Mouse (Mus musculus): ENCODE measurements around the gene Adgrb2. TPM values are rescaled to one million over a fixed set of nuclear protein-coding genes. Genes with fewer than 3 reads are reported as not detected.

Adgrb2 gene
- total RNA-seq, 2 experiments from 2014 or later = not detected

DNA sequence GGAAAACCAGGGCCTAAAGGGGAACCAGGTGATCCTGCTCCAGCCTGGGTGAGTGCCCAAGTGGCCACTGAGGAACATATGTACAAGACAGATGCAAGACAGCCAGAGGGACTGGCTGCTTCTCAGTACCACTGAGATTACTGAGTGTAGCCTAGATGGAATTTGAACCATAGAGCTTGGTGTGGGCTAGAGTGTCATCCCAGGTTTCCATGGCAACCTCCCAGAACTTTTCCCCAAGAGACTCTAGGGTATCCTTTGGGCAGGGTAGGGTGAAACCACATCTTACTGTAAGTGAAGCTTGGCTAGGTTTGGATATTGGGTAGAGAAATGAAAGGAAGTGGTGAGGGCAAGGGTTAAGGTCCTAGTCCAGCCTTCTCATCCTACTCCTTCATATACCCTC lies 76.3 kb downstream of the Adgrb2 start:
- ATAC-seq (replicated peaks; ENCODE audit: poor library complexity, severe bottlenecking) = no peak

DNA sequence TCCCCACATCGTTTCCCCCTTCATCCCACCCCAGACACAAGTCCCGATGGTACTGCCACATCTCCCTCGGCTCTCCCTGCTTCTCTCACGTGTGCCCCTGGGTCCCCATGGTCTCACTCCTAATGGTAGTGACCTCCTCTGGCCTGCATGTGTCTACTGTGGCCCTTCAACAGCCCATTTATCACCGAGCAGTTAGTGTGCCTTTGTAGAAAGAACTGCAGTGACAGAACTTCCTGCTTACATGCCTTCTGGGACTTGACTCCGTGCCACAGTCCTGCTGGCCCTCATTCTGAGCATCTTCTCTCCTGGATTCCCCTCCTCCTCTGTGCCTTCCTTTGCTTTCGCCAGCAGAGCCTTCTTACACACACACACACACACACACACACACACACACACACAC lies 78.5 kb downstream of the Adgrb2 start:
- no peak for ATAC-seq (replicated peaks; ENCODE audit: poor library complexity, severe bottlenecking)

DNA sequence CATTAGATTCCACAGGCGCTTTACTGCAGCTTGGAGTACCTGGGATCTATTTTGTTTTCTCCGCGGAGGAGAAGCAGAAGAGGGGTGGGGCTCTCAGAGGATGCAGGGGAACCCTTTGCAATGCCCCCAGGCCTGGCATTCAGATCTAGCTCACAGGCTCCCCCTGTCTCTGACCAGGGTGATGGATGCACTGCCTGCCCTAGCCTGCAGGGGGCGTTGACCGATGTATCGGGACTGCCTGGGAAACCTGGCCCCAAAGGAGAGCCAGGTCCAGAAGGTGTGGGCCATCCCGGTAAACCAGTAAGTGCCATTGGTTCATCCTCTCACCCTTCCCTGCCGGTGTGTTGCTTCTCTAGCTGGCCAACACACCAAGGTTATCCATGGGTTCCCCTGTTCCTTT lies 82.1 kb downstream of the Adgrb2 start:
- ATAC-seq (replicated peaks; ENCODE audit: poor library complexity, severe bottlenecking) = peak; percentile 40; the same call in 1 of the 2 replicates

DNA sequence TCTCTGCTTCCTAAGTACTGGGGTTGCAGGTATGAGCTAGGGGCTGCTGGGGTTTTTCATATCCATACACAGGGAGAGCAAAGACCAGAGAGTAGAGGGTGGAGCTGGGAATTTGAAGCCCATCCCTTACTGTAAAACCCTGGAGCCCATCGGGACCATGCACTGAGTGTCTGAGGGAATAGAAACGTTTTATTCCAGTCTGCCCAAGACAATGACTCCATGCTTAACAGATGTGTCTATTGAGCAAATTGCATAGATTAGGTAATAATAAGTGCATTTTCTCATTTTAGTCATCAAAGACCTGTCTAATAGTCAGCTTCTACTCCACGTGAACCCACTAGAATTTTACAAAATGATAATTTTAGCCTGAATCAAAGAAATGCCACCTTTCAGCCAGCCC lies 85.9 kb downstream of the Adgrb2 start:
- ATAC-seq (replicated peaks; ENCODE audit: poor library complexity, severe bottlenecking) = no peak

DNA sequence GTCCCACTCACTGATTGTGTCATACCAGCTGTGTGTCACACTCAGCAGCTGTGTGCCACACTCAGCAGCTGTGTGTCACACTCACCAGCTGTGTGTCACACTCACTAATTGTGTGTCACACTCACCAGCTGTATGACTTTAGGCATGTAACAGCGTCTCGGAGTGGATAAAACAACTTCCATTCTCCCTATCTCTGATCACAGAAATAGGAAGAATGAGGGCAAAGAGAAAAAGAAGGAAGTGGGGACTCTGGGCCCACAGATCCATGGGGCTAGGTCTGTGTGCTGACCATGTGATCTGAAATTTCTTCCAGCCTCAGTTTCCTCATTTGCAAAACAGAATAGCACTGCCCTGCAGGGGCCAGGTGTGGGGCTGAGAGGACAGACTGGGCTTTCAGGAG lies 87.1 kb downstream of the Adgrb2 start:
- peak; percentile 18; the same call in 1 of the 2 replicates for ATAC-seq (replicated peaks; ENCODE audit: poor library complexity, severe bottlenecking)

Other genes starting within 250 kb of the Adgrb2 start
- 98.7 and 104 TPM in 2 replicates for gene Khdrbs1, start 242.6 kb upstream of the Adgrb2 start, total RNA-seq (2014; fragmentation: Nextera tagmentation)
- 82.8 and 84.2 TPM in 2 replicates for gene Khdrbs1, start 242.6 kb upstream of the Adgrb2 start, total RNA-seq (2017)
- 277 and 304 TPM in 2 replicates for gene Ptp4a2, start 173.7 kb upstream of the Adgrb2 start, total RNA-seq (2014; fragmentation: Nextera tagmentation)
- gene Ptp4a2, start 173.7 kb upstream of the Adgrb2 start, total RNA-seq (2017) = 345 and 391 TPM in 2 replicates
- gene Spocd1, start 55.6 kb upstream of the Adgrb2 start, total RNA-seq (2014; fragmentation: Nextera tagmentation) = 1.4 TPM in 1 of 2 replicates, not detected in the other
- gene Spocd1, start 55.6 kb upstream of the Adgrb2 start, total RNA-seq (2017) = not detected in 2 replicates
- gene Col16a1, start 63.0 kb downstream of the Adgrb2 start, total RNA-seq (2014; fragmentation: Nextera tagmentation) = 0.21 TPM in 1 of 2 replicates, not detected in the other
- 0.52 and 1.9 TPM in 2 replicates for gene Col16a1, start 63.0 kb downstream of the Adgrb2 start, total RNA-seq (2017)
- gene Pef1, start 117.7 kb downstream of the Adgrb2 start, total RNA-seq (2014; fragmentation: Nextera tagmentation) = 22.7 and 60.5 TPM in 2 replicates
- 10.4 and 12.4 TPM in 2 replicates for gene Pef1, start 117.7 kb downstream of the Adgrb2 start, total RNA-seq (2017)
- gene Hcrtr1, start 154.5 kb downstream of the Adgrb2 start, total RNA-seq (2014; fragmentation: Nextera tagmentation) = not detected in 2 replicates
- gene Hcrtr1, start 154.5 kb downstream of the Adgrb2 start, total RNA-seq (2017) = not detected in 2 replicates
- gene Tinagl1, start 190.3 kb downstream of the Adgrb2 start, total RNA-seq (2014; fragmentation: Nextera tagmentation) = 1.5 TPM in 1 of 2 replicates, not detected in the other
- gene Tinagl1, start 190.3 kb downstream of the Adgrb2 start, total RNA-seq (2017) = 0.82 and 1.1 TPM in 2 replicates
- not detected in 2 replicates for gene Gm853, start 237.5 kb downstream of the Adgrb2 start, total RNA-seq (2014; fragmentation: Nextera tagmentation)
- not detected in 2 replicates for gene Gm853, start 237.5 kb downstream of the Adgrb2 start, total RNA-seq (2017)